ENCODE assay signal across 8 mouse cellular contexts in genomic region chr3:87930078-87930795, GRCm38 (mm10). TPM values are rescaled to one million over a fixed set of nuclear protein-coding genes. Genes with fewer than 3 reads are reported as not detected.
DNase-seq lines count a peak whose midpoint lies in the region; ATAC-seq and TF ChIP-seq lines count a peak whose summit lies in the region.

Isg20l2 (plus strand) TSS chr3:87930314.
Rrnad1 (minus strand) TSS chr3:87930717.

- no peaks in the 10 kb centered on the region for H3K9me3 ChIP-seq in heart, embryonic 14.5 days (ENCODE audit: control insufficient read depth, low read length)
- H3K9me3 ChIP-seq in liver, embryonic 14.5 days (ENCODE audit: control insufficient read depth, low read length): no peaks in the 10 kb centered on the region
- H3K9me3 ChIP-seq in neural tube, embryonic 11.5 days (ENCODE audit: control insufficient read depth, low read length): no peaks in the 10 kb centered on the region
- no peaks in the 10 kb centered on the region for H3K9me3 ChIP-seq in stomach, postnatal 0 days (ENCODE audit: control insufficient read depth, low read length)

- peak; percentile 93 for ATAC-seq in CD4-positive, CD25-positive, alpha-beta regulatory T cell, adult 4 months
- peak; percentile 97 for ATAC-seq in heart, embryonic 14.5 days (ENCODE audit: insufficient number of reproducible peaks, insufficient read depth, low FRiP score, low read depth)
- peak; percentile 95 for ATAC-seq in liver, embryonic 14.5 days (ENCODE audit: insufficient read depth)
- peak; percentile 94 for ATAC-seq in neural tube, embryonic 11.5 days (ENCODE audit: insufficient read depth, low FRiP score, low TSS enrichment)
- ATAC-seq in stomach, postnatal 0 days (ENCODE audit: low FRiP score, low TSS enrichment): peak; percentile 97

- no peaks in the 10 kb centered on the region for H3K27me3 ChIP-seq in heart, embryonic 14.5 days (ENCODE audit: control insufficient read depth, insufficient read depth, low read length)
- no peaks in the 10 kb centered on the region for H3K27me3 ChIP-seq in liver, embryonic 14.5 days (ENCODE audit: control insufficient read depth, insufficient read depth, low read length)
- H3K27me3 ChIP-seq in neural tube, embryonic 11.5 days (ENCODE audit: control insufficient read depth, insufficient read depth, low read length): no peaks in the 10 kb centered on the region
- H3K27me3 ChIP-seq in stomach, postnatal 0 days (ENCODE audit: control insufficient read depth, insufficient read depth, low read length): no peaks in the 10 kb centered on the region

- H3K4me3 ChIP-seq in heart, embryonic 14.5 days (ENCODE audit: control insufficient read depth in 1 of 2, insufficient read depth in 1 of 2, low read depth in 1 of 2, low read length in 2 of 2): peak within 1 kb of the TSS; percentile 82 to 97
- peak within 1 kb of the TSS; percentile 93 to 96 for H3K4me3 ChIP-seq in liver, embryonic 14.5 days (ENCODE audit: insufficient read depth in 1 of 2, low read depth in 2 of 2, low read length in 2 of 2)
- peak within 1 kb of the TSS; percentile 96 for H3K4me3 ChIP-seq in neural tube, embryonic 11.5 days (ENCODE audit: low read depth, low read length)
- peak within 1 kb of the TSS; percentile 96 for H3K4me3 ChIP-seq in stomach, postnatal 0 days (ENCODE audit: low read depth, low read length)

- peak; percentile 95 for TF ChIP-seq CTCF in liver, embryonic 14.5 days (IDR thresholded peaks at IDR 0.05; ENCODE audit: low read depth)
- TF ChIP-seq CTCF in stomach, postnatal 0 days (IDR thresholded peaks at IDR 0.05; ENCODE audit: low read depth): peak; percentile 85

- peak within 1 kb of the TSS; percentile 87 for H3K4me2 ChIP-seq in heart, embryonic 14.5 days (ENCODE audit: low read length)
- peak within 1 kb of the TSS; percentile 88 for H3K4me2 ChIP-seq in liver, embryonic 14.5 days (ENCODE audit: low read depth)
- peak within 1 kb of the TSS; percentile 74 for H3K4me2 ChIP-seq in neural tube, embryonic 11.5 days (ENCODE audit: low read depth)
- peak within 1 kb of the TSS; percentile 80 for H3K4me2 ChIP-seq in stomach, postnatal 0 days (replicated peaks; ENCODE audit: low read depth)

- H3K36me3 ChIP-seq in heart, embryonic 14.5 days (ENCODE audit: control insufficient read depth, insufficient read depth, low read length): peaks cover 63% of the 10 kb centered on the region
- H3K36me3 ChIP-seq in liver, embryonic 14.5 days (replicated peaks; ENCODE audit: control insufficient read depth, insufficient read depth, low read depth): peaks cover 21% of the 10 kb centered on the region
- peaks cover 15% of the 10 kb centered on the region for H3K36me3 ChIP-seq in neural tube, embryonic 11.5 days (ENCODE audit: control insufficient read depth, insufficient read depth, low read length)
- H3K36me3 ChIP-seq in stomach, postnatal 0 days (ENCODE audit: control insufficient read depth, insufficient read depth, low read length): peaks cover 6% of the 10 kb centered on the region

- no peak for TF ChIP-seq EP300 in liver, embryonic 14.5 days (IDR thresholded peaks at IDR 0.05; ENCODE audit: low read depth)
- no peak for TF ChIP-seq EP300 in stomach, postnatal 0 days (optimal IDR thresholded peaks at IDR 0.05)

- DNase-seq in c-Kit-negative CD71-positive TER-119-positive erythroid progenitor cells, embryonic 14.5 days (ENCODE audit: low read depth, low spot score): peak; percentile 71
- DNase-seq in fibroblast of lung, adult 2 months (ENCODE audit: low read depth): peak; percentile 93
- DNase-seq in kidney, postnatal 25 days: peak; percentile 97 to 98
- DNase-seq in liver, embryonic 14.5 days (ENCODE audit: low read depth in 3 of 3, low spot score in 3 of 3): peak; percentile 89 to 91 (median 90)
- DNase-seq in neural tube, embryonic 11.5 days (ENCODE audit: low spot score): peak; percentile 98
- peak; percentile 98 for DNase-seq in stomach, postnatal 0 days (ENCODE audit: low spot score)

- under 1% methylated on average over 63 of the region's 78 CpGs for WGBS in heart, embryonic 14.5 days
- WGBS in liver, embryonic 14.5 days (ENCODE audit: insufficient replicate concordance): under 1% methylated on average over 74 of the region's 78 CpGs
- WGBS in neural tube, embryonic 11.5 days: under 1% methylated on average over 67 of the region's 78 CpGs
- under 1% methylated on average over 75 of the region's 78 CpGs for WGBS in stomach, postnatal 0 days

- peaks cover 3 to 13% of the 10 kb centered on the region in 2 experiments; a peak in 3 of 4 replicates for H3K4me1 ChIP-seq in heart, embryonic 14.5 days (ENCODE audit: control insufficient read depth in 2 of 2, insufficient read depth in 2 of 2, low read length in 2 of 2)
- H3K4me1 ChIP-seq in liver, embryonic 14.5 days (replicated peaks; ENCODE audit: control insufficient read depth in 2 of 2, insufficient read depth in 2 of 2, low read length in 1 of 2): peaks cover 6 to 13% of the 10 kb centered on the region in 2 experiments
- peaks cover 13% of the 10 kb centered on the region for H3K4me1 ChIP-seq in neural tube, embryonic 11.5 days (ENCODE audit: control insufficient read depth, insufficient read depth, low read length)
- H3K4me1 ChIP-seq in stomach, postnatal 0 days (replicated peaks; ENCODE audit: control insufficient read depth, insufficient read depth): no peaks in the 10 kb centered on the region; the same call in 1 of the 2 replicates

- H3K9ac ChIP-seq in heart, embryonic 14.5 days (ENCODE audit: low read length): peak within 1 kb of the TSS; percentile 96
- H3K9ac ChIP-seq in liver, embryonic 14.5 days (replicated peaks): peak within 1 kb of the TSS; percentile 81
- H3K9ac ChIP-seq in neural tube, embryonic 11.5 days (ENCODE audit: low read length): peak within 1 kb of the TSS; percentile 84
- peak within 1 kb of the TSS; percentile 91 for H3K9ac ChIP-seq in stomach, postnatal 0 days (ENCODE audit: low read length)

- H3K27ac ChIP-seq in heart, embryonic 14.5 days (replicated peaks in 1 of 2; ENCODE audit: control insufficient read depth in 1 of 2, insufficient read depth in 1 of 2, low read depth in 2 of 2, low read length in 2 of 2): peak within 1 kb of the TSS; percentile 72 to 90
- H3K27ac ChIP-seq in liver, embryonic 14.5 days: peak within 1 kb of the TSS; percentile 75
- H3K27ac ChIP-seq in neural tube, embryonic 11.5 days (ENCODE audit: low read depth, low read length): peak within 1 kb of the TSS; percentile 76
- peak within 1 kb of the TSS; percentile 95 for H3K27ac ChIP-seq in stomach, postnatal 0 days (replicated peaks)

RNA-seq across cellular contexts. Expression of gene Isg20l2, which starts in this region (rescaled TPM):
- 10 to 100 TPM in 1 of 2 experiments, 1 to 10 TPM in 1; 8.5 to 15.1 TPM for polyA plus RNA-seq in CD4-positive, CD25-positive, alpha-beta regulatory T cell, adult 4 months (2017; shearing (Covaris generic))
- 18.5 and 19.3 TPM in 2 replicates for polyA plus RNA-seq in heart, embryonic 14.5 days (2014; fragmentation: Nextera tagmentation; extraction: Ambion mirVana)
- polyA plus RNA-seq in liver, embryonic 14.5 days (2012; rRNA removed): 9.3 and 14.8 TPM in 2 replicates
- 9.7 and 11.0 TPM in 2 replicates for polyA plus RNA-seq in liver, embryonic 14.5 days (2014; fragmentation: Nextera tagmentation; extraction: Ambion mirVana)
- polyA plus RNA-seq in neural tube, embryonic 11.5 days (2014; fragmentation: Nextera tagmentation; extraction: Ambion mirVana): 52.3 and 53.9 TPM in 2 replicates
- 20.2 and 21.5 TPM in 2 replicates for polyA plus RNA-seq in stomach, postnatal 0 days (2015; fragmentation: Nextera tagmentation; extraction: Ambion mirVana)

RNA-seq across cellular contexts. Expression of gene Rrnad1, which starts in this region (rescaled TPM):
- 10 to 100 TPM; 24.4 to 28.2 TPM for polyA plus RNA-seq in CD4-positive, CD25-positive, alpha-beta regulatory T cell, adult 4 months (2017; shearing (Covaris generic))
- 10.9 and 14.4 TPM in 2 replicates for polyA plus RNA-seq in heart, embryonic 14.5 days (2014; fragmentation: Nextera tagmentation; extraction: Ambion mirVana)
- 8.9 and 9.2 TPM in 2 replicates for polyA plus RNA-seq in liver, embryonic 14.5 days (2012; rRNA removed)
- polyA plus RNA-seq in liver, embryonic 14.5 days (2014; fragmentation: Nextera tagmentation; extraction: Ambion mirVana): 3.5 and 3.6 TPM in 2 replicates
- polyA plus RNA-seq in neural tube, embryonic 11.5 days (2014; fragmentation: Nextera tagmentation; extraction: Ambion mirVana): 14.5 and 16.9 TPM in 2 replicates
- 7.1 and 7.6 TPM in 2 replicates for polyA plus RNA-seq in stomach, postnatal 0 days (2015; fragmentation: Nextera tagmentation; extraction: Ambion mirVana)

Comparison
In these comparisons a context has a peak if more than half of its experiments do, and no peak if none do; other contexts are left out.
1. Peak in every context shown above with its lines: DNase-seq, ATAC-seq, H3K4me3 ChIP-seq and H3K27ac ChIP-seq.